Mouse (Mus musculus): Measurements from ENCODE around the gene Parp3.

Gene Parp3

DNA sequence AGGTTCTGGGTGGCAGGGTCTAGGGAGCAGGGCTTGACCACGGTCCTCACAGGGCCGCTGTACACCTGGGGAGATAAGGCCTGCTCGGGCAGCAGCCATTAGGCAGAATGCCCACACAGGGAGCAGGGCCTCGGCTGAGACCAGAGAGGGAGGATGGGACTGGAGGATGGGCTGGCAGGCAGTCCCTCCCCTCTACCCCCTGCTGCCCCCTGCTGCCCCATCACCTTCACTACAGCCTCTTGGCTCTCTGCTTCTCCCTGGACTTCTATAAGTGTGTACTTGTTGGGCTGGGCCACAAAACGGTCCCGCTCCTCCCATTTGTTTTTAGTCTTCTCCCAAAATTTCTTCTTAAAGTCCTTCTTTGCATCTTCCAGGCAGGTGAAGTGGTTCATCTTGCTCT is 2.3 kb downstream of the Parp3 start:
- peak; percentile 56 for DNase-seq (ENCODE audit: low spot score)

DNA sequence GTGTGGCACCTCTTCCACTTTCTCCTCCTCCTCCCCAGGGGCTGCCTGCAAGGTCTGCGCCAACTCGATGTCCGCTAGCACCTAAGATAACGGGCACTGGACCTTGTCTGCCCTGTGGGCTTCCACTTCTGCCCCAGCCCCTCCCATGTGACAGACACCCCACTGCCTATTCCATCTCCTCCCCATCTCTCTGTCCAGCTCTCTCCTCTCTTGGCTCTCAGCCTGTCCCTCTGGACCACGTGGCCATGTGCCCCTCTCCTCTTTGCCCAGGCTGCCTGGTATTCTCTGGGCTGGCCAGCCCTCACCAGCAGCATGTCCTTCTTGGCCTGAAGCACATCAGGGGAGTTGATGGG is 3.0 kb downstream of the Parp3 start:
- no peak for DNase-seq (ENCODE audit: low spot score)

DNA sequence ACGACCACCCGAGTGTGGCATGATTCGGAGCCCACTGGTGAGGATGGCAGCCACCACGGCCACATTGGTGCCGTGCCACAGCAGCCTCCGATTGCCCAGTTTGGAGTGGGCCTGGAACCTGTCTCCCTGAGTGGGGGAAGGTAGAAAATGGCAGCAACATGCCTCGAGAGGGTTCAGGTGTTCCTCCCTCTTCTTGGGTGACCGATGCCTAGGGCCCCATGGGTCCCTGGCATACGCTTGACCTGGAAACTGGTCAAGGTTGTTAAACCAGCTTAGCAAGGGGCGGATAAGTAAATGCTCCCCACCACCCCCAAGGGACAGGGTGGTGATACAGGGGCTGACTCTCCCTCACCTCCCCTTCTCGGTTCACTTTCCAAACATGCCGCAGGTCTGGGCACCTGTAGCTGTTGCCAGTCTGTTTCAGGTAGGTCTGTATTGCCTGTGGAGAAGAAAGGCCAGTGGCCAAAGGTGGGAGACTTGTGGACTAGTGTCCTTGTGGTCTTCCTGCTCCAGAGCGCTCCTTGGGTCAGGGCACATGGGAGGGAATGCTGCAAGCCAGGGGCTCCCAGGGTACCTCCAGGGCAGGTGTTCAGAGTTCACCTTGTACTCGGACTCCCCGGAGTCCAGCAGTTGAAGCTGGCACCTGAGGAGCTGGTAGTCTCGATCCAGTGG is 3.5 kb downstream of the Parp3 start:
- no peak for DNase-seq (ENCODE audit: low spot score)

DNA sequence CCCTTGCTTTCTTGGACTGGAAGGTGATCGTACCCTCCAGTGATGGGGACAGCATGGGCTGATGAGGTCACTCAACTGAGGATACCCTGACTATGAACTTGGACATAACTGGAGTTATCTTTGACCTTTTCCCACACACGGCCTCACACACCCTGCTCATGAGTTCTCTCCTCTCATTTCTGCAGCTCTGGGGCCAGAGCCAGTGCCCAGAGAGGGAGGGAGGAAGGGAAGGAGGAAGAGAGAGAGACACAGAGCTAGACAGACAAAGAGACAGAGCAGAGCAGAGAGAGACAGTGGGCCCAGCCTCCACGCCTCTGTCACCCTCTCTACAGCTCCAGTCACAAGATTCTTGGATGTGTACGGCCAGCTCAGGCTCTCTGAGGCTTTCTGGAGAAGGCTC is 4.4 kb downstream of the Parp3 start:
- DNase-seq (ENCODE audit: low spot score), result no peak

DNA sequence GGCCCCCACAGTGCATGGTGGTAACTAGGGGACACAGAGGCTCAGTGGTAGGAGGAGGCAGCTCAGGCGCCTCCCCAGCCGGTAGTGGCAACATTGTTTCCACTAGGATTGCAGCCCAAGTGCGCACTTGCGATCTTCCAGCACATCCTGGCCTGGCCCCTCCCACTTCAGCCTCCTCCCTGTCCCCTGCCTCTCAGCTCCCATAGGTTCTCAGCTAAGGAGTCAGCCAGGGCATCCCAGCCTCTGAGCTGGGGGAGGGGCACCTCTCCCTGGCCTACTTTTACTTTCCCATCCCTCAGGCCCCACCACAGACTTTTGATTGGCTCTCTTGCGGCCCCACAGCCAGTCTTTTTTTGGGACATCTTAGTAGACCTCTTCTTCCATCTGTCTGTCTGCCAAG is 4.9 kb downstream of the Parp3 start:
- no peak for DNase-seq (ENCODE audit: low spot score)

DNA sequence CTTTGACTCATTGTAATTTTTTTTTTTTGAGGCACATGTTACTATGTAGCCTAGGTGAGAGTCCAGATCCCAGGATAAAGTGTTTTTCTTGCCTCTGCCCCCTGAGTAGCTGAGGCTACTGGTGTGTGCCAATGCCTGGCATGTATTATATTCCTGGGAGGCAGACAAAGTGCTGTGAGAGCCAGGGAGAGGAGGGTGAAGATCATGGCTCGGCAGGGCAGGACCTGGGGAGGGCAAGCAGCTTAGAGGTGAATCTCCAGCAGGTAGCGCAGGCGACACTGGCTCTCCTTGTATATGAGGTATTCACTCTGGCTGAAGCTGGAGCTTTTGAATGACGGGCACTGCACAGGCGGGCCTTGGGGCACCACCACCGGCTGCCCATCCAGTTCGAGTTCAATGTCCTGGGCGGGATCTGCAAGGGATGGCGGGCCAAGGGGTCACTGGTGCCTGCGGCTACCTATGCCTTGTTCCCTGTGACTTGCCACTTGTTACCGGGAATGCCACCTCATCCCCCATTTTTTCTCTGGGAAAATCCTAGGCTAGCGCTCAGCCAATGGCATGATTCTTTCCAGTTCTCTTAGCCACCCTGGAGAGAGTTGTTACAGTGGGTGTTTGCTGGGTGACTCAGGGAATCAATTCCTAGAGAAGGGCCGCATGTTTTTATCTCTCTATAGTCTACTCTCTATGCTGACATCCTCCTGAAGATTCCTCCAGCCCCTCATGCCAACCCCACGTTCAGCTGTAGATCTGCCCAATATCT is 5.6 kb downstream of the Parp3 start:
- DNase-seq (ENCODE audit: low spot score), result no peak

DNA sequence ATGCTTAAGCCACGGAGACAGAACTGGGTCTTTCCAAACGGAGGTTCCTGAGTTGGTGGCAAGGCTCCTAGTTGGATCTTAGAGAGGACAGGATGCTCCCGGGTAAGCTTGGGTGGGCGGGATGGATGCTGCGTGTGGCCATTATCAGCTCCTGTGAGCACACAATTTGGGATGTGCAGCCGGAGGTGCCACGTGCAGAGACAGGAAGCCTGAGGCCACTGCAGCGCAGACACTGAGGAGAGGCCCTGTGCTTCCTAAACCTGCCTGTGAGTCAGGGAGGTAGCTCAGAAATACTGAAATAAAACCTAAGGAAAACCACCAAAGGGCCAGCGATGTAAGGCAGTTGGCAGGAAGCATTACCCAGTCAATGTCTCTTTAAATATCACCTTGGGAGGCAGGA is 7.0 kb downstream of the Parp3 start:
- no peak for DNase-seq (ENCODE audit: low spot score)

DNA sequence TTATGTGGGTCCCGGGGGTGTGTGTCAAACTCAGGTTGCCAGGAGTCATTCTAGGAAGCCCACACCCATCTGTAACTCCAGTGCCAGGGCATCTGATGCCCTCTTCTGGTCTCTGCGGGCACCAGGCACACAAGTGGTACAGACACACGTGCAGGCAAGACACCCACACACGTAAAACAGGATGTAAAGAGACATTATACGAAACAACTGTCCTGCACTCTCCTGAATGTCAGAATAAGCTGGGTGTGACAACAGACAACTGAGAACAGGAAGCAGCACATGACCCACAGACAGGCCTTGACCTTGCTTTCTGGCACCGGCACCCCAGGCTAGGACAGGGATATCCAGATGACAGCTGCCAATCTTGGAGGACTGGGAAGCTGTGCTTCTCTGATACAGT is 7.4 kb downstream of the Parp3 start:
- no peak for DNase-seq (ENCODE audit: low spot score)

DNA sequence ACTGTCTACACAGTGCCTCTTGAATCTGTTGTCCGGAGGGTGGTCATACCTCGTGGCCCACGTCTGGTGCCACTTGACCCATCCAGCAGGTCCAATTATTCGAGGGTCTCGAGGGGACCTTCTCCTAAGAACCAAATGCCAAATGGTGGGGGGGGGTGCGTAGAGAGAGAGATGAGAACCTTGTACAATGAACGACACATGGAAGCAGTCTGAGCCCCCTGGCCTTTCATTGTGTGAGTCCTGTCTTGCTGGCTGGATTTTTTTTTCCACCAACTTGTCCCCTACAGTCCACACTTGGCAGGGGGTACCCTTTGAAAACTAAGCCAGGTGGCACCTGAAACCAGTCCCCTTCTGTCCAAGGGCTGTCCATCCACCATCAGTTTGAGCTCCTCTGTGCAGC is 9.0 kb downstream of the Parp3 start:
- DNase-seq (ENCODE audit: low spot score), result no peak

DNA sequence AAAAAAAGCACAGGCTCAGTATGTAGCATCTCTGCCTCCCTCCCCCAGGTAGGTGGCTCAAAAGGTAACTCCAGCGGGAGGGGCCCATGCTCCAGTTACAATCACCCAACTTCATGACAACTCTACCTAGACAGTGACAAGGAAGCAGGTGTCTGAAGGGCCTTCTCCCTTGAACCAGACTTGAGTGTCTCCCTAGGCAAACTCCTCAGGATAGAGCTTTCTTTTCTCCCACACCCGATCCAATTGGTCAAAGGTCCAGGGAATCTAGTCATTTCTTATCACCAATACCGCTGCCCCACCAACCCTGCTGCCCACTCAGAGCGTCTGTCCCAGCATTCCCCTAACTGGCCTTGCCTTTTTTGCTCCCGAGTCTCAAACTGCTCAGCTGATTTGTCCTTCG is 10.0 kb downstream of the Parp3 start:
- no peak for DNase-seq (ENCODE audit: low spot score)

DNA sequence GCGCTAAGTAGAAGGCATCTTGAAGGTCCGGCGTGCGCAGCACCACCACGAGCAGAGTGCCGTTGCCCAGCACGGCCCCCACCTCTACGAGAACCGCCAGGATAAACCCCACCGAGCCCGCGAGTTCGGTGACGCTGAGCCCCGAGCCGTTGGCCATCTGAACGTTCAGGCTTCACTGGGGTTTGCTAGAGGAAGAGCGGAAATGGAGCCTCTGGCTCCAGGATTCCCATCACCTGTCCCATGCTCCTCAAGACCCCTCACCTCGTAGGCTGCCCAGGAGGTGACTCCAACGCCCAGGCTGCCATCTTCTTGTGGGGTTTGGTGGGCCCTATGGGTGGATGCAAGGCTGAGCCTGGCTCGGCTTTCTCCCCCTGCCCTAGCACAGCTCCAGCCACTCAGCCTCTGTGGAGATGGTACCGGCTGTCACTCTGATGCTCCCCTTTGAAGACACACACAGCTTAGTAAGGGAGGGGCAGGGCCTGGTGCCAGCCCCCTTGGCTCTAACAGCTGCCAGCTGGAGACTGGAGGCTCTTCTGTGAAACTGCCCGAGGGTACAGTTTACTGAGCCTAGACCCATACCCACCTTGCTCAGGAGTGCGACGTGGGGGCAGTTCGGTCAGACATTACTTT is 11.1 kb downstream of the Parp3 start, which contains the start of gene Gpr62:
Gpr62 (minus strand) TSS at position 368 of the 630 bp plus-strand sequence.
- no peak for DNase-seq (ENCODE audit: low spot score)

DNA sequence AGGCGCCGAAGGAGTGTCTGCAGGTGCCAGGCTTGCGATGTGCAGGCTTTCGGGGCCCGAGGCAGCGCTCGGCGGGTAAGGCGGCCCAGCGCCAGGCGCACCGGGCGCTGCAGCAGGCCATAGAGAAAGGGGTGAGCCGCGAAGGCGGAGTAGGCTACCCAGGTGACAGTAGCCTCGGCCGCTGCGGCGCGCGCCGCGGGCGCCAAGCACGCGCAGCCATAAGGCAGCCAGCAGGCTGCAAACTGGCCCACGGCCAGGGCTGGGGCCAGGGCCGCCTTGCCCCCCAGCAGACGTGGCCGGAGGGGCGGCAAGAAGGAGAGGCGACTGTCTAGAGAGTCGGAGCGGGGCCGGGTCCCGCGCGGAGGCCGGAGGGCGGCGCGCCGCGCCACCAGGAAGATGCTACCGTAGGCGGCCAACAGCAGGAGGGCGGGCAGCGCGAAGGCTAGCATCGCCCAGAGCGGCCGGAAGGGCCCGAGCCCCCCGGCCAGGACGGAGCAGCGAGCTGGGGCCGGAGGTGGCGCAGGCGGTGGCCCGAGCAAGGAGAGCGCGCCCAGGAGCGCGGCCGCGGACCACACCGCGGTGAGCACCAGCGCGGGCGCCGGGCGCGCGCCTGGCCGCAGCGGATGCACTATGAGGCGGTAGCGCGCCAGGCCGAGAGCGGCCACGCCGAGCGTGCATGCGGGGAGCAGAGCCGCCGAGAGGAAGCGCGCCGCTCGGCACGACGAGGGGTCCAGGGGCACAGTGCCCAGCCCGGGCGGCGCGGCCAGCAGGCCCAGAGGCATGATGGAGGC is 11.8 kb downstream of the Parp3 start:
- DNase-seq (ENCODE audit: low spot score), result peak; percentile 40

DNA sequence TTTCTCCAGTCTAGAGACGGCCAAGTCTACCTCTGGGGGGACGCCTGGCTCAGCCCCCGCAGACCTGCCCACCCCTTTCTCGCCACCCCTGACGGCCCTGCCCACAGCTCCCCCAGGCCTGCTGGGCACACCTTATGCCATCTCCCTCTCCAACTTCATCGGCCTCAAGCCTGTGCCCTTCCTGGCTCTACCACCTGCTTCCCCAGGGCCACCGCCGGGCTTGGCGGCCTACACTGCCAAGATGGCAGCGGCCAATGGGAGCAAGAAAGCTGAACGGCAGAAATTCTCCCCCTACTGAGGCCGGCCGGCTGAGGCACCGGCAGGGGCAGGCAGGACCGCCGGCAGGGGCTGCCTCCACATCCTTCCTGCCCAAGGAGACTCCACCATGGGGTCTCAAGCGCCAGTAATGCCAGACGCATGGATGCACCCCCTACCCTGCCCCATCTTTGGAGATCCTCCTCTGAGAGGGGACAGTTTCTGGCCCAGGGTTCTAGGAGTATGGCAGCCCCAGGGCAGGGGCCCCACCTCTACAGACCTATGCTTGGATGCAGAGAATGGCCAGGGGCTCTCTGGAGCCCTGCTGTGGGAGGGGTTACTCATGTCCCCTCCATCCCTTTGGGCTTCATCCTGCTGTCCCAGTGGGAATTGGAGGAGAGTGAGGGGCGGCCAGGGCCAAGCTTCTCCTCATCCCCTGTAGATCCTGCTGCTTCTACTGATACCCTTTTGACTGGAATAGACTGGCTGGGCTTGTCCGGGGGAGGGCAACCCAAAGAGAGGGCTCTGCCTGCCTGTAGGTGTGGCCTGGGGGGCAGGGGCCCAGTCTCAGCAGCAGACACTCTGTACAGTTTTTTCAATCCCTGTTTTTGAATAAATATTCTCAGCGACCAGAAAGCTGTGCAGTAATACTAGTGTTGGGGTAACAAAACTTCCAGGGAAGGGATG is 13.4 kb downstream of the Parp3 start:
- DNase-seq (ENCODE audit: low spot score), result no peak

DNA sequence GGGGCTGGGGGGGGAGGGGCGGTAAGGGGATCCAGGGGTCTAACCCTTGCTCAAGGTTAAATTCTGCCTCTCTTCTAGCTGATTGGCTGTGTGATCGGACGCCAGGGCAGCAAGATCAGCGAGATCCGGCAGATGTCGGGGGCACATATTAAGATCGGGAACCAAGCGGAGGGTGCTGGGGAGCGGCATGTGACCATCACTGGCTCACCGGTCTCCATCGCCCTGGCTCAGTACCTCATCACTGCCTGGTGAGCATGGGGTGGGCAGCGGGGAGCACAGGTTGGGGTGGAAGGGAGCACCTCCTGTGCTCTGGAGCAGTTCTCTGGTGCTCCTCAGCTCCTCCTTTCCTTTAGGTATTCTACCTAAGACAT is 14.3 kb downstream of the Parp3 start:
- DNase-seq (ENCODE audit: low spot score), result no peak

DNA sequence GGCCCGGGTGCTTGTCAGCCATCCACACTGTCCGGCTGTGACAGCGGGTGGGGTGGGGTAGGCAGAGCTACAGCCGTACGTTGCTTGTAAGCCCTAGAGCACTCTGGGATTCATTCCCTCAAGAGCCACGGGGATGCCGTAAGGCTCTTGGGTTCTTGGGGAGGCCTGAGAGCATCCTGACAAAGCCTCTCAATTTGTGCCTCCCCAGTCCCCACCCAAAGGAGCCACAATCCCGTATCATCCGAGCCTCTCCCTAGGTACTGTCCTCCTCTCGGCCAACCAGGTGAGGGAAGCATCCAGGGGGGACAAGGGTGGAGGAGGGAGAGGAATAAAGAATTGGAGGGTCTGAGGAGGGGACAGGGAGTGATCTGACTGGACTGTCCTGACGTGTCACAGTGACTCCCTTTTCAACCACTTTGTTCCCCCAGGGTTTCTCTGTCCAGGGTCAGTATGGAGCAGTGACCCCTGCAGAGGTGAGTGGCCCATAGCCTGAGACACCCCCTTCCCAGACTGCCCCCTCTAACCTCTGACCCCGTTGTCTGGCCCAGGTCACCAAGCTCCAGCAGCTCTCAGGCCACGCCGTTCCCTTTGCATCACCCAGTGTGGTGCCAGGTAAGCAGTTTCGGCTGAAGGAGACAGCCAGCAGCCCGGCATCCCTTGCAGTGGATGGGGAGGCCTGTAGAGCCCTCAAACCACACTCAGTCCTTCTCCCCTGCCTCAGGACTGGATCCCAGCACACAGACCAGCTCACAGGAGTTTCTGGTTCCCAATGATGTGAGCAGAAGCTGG is 14.9 kb downstream of the Parp3 start:
- no peak for DNase-seq (ENCODE audit: low spot score)

DNA sequence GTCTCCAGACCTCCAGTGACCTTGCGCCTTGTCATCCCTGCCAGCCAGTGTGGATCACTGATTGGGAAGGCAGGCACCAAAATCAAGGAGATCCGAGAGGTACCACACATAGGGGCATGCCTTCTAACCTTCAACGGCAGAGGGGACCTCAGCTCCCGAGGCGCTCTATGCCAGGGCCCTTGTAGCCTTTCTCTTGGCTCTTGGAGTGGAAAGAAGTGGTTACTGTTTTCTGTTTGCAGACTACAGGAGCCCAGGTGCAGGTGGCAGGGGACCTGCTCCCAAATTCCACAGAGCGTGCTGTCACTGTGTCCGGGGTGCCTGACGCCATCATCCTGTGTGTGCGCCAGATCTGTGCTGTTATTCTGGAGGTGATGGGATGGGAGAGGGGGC is 15.7 kb downstream of the Parp3 start:
- DNase-seq (ENCODE audit: low spot score), result no peak

DNA sequence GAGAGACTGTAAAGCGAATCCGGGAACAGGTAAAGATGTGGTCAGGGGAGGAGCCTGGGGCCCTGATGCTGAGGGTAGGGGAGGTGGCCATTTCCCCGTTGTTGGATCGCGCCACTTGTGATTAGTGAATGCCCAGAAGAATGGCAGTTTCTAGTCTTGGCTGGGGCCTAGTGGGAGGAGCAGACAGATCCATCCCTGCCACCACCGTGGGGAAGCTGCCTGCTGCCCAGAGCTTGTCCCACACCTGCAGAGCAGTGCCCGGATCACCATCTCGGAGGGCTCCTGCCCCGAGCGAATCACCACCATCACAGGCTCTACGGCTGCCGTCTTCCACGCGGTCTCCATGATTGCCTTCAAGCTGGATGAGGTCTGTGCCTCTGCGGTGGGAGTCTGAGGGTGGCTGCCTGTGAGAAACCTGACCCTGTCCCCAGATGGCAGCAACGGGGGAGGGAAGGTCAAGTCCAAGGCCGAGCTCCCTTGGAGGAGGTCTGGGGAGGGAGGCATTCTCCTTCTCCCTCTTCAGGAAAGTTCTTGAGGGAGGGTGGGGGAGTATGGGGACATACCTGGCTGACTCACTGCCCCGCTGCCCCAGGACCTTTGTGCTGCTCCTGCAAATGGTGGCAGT is 16.2 kb downstream of the Parp3 start:
- DNase-seq (ENCODE audit: low spot score), result no peak

DNA sequence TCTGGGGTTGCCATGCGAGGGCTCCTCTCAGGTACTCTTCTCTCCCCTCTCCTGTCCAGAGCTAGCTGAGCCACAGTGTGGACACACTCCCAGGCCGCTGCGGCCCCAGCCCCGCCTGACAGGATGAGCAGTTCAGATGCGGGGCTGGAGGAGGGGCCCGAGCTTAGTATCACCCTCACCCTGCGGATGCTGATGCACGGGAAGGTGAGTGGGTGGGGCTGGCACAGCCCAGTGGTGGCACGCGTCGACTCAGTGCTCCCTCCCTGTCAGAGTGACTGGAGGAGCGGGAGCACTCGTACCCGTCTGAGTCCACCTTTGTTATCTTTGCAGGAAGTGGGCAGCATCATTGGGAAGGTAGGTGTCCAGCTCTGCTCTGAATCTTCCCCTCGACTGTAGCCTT is 16.8 kb downstream of the Parp3 start:
- no peak for DNase-seq (ENCODE audit: low spot score)

DNA sequence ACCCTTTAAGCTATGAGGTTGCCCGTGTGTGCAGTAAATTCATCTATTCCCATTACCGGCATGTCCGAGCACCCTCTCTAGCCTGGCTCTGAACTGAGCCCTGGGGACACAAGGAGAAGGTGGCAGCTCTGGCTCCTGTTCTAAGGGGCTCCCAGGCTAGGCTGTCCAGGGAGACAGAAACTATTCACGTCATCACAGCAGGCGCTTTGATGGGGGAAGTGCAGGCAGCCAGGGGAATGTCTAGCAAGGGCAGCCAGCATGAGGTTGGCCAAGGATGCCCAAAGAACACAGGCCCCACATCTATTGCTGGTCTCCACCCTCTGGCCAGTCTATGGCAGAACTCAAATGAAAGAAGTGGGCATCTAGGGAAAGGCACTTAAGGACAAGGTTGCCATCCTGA is 18.8 kb downstream of the Parp3 start:
- DNase-seq (ENCODE audit: low spot score), result no peak

DNA sequence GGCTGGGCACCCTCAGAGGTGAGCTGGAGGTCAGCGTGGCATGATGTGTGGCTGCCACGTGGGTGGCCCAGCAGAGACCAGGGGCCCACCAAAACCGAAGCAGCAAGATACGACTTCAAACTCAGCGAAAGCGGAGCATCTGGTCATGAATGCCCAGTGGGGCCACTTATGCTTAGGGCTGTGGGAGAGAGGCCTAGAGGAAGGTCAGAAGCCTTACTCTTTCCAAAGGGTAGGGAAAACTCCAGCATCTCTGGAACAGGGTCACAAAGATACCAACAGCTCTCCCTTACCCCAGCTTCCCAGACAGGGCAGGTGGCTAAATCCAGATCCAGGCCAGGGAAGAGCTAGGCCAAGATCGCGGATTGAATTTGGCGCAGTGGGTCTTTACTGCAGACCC is 19.6 kb downstream of the Parp3 start:
- no peak for DNase-seq (ENCODE audit: low spot score)

Measured in T-cell, adult 2 months (primary cell).